Mouse (Mus musculus): ENCODE measurements around the gene Atp1b2. TPM values are rescaled to one million over a fixed set of nuclear protein-coding genes. Genes with fewer than 3 reads are reported as not detected.

Gene Atp1b2
- polyA plus RNA-seq, 1 experiment = 87.4 TPM

DNA sequence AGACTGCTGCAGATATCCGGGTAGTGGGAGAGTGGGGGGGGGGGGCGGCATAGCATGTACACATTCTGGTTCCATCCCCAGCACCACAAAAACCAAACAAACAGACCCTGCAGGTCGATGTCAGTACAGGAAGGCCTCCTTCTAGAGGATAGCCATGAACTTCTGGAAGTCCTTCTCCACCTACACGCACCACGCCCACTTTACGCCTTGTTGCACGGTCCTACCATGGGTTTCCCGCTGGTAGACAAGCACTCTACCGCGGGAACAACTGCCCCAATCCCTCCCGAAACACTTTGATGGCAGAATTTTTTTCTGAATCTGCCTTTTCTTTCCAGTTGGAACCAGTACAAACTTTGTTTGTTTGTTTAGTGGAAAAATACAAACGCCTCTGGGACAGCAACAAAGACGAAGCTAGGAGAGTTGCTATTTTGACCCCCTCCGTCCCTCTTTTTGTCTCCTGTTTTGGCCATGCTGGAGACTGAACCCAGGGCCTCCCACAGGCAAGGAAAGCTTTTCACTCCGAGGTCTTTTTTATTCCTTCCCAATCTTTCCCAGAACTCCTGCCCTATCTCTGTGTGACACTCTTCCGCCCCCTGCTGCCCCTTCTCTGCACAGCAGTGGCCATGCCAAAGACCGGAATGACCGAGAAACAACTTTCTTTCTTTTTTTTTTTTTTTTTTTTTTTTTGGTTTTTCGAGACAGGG is 8.0 kb upstream of the Atp1b2 start:
- TF ChIP-seq GATA1 (IDR thresholded peaks at IDR 0.05; ENCODE audit: low read length) = no peak

- no peak for TF ChIP-seq GATA1 (IDR thresholded peaks at IDR 0.05; ENCODE audit: low read length)
Measured at GRCm38 (mm10) chr11:69610899-69611298, 5.2 kb upstream of the Atp1b2 start.

- peak; percentile 21 for TF ChIP-seq GATA1 (IDR thresholded peaks at IDR 0.05; ENCODE audit: low read length)
Measured at GRCm38 (mm10) chr11:69609416-69609815, 3.7 kb upstream of the Atp1b2 start.

DNA sequence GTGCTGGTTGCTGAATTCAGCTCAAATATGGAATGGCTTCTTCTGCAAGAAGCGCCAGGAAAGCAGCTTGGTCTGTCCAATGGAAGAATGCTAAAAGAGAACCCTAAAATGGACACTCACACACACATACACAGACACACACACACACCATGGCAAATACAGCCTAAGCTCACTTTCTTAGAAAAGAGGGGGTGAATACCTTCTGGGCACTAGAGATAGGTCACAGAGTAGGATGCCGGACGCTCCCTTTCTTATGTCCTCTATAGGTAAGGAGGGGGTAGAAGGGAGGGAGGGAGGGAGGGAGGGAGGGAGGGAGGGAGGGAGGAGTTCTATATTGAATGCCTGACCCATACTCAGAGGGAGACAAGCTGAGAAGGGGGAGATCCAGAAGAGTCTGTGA is 2.8 kb upstream of the Atp1b2 start:
- TF ChIP-seq GATA1 (IDR thresholded peaks at IDR 0.05; ENCODE audit: low read length) = no peak

DNA sequence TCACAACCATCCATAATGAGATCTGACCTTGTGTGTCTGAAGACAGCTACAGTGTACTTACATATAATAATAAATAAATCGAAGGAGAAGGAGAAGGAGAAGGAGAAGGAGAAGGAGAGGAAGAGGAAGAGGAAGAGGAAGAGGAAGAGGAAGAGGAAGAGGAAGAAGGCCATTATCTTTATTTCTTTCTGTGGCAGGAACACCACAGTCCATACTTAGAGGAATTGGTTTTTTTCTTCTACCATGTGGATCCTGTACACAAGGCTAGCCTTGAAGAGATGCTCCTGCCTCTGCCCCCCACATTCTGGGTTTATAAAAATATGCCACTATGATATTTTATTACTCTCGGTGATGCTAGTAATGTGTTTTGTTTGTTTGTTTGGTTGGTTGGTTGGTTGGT is 1.1 kb upstream of the Atp1b2 start:
- no peak for TF ChIP-seq GATA1 (IDR thresholded peaks at IDR 0.05; ENCODE audit: low read length)

- TF ChIP-seq GATA1 (IDR thresholded peaks at IDR 0.05; ENCODE audit: low read length) = no peak
Measured at GRCm38 (mm10) chr11:69606491-69606795, 701 bp upstream of the Atp1b2 start.

- TF ChIP-seq GATA1 (IDR thresholded peaks at IDR 0.05; ENCODE audit: low read length) = no peak
Measured at GRCm38 (mm10) chr11:69604795-69605664, 712 bp downstream of the Atp1b2 start.

DNA sequence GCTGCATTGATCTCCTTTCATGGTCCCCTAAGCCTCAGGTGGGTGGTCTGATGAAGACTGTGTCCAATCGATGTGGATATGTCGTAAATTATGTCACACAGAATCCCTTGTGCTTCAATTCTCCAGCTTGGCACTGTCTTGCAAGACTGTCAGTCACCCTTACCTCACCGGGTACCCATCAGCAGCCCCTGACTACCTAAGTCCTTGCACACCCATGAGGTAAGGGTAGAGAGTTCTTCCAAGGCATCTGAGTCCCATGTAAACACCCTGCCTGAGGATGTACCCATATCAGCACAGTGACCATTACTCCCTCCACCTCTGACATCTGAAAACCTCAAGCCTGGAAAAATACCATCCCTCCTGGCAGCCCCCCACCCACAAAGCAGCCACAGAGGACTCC is 1.4 kb downstream of the Atp1b2 start:
- no peak for TF ChIP-seq GATA1 (IDR thresholded peaks at IDR 0.05; ENCODE audit: low read length)

DNA sequence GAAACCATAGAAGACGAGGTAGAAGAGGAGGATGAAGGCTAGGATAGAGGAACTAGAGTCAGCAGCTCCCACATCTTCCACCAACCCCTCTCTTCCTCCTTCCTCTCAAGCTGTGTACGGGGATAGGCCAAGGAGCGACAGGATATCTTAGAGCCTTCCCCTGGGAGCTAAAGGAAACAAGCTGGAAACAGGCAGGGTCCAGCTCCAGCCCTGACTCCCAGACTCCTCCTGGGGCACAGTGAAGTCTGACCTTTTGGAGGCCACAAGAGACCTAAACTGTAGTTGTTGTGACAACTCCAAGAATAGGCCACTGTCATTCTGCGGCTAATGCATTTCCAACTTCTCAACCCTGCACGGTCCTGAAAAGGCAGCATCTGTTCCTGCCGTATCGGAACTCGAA is 2.2 kb downstream of the Atp1b2 start:
- no peak for TF ChIP-seq GATA1 (IDR thresholded peaks at IDR 0.05; ENCODE audit: low read length)

GRCm38 (mm10) chr11:69601768-69602167 is 4.0 kb downstream of the Atp1b2 start:
- no peak for TF ChIP-seq GATA1 (IDR thresholded peaks at IDR 0.05; ENCODE audit: low read length)

DNA sequence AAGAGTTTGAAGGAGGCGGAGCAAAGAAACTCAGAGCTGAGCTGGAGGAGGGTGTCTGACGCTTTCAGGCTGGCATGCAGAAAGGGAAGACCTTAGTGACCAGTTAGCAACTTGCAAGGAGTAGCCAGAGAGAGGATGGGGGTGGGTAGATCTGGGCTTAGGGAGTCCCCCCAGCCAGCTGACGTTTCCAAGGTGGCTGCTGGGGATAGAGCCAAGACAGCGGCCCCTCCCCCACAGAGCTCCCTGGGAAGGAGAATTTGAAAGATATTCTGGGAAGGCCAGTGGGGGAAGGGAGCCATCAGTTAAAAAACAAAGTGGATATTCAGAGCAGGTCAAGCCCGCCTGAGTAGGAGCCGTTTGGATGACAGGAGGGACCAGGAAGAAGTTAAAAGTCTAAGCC is 5.6 kb downstream of the Atp1b2 start:
- TF ChIP-seq GATA1 (IDR thresholded peaks at IDR 0.05; ENCODE audit: low read length) = no peak

DNA sequence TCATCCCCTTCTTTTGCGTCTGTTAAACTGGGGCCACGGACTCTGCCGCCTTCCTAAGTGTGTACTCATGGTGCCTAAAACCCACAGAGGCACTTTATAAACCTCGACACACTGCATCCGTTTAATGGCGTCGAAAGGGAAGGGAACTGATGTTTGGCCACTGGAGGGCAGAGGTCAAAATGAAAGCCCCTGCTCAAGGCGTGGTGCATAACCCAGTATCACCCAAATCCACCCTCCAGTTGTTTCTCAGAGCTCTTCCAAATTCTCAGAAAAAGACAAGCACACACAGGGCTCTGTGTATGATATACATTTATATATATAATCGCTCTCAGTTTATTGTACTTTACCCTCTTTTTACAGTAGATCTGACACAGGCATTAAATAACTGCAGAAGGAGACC is 6.3 kb downstream of the Atp1b2 start:
- no peak for TF ChIP-seq GATA1 (IDR thresholded peaks at IDR 0.05; ENCODE audit: low read length)

GRCm38 (mm10) chr11:69594853-69595252 is 10.9 kb downstream of the Atp1b2 start:
- TF ChIP-seq GATA1 (IDR thresholded peaks at IDR 0.05; ENCODE audit: low read length) = no peak

GRCm38 (mm10) chr11:69592799-69593198 is 12.9 kb downstream of the Atp1b2 start:
- TF ChIP-seq GATA1 (IDR thresholded peaks at IDR 0.05; ENCODE audit: low read length) = no peak

DNA sequence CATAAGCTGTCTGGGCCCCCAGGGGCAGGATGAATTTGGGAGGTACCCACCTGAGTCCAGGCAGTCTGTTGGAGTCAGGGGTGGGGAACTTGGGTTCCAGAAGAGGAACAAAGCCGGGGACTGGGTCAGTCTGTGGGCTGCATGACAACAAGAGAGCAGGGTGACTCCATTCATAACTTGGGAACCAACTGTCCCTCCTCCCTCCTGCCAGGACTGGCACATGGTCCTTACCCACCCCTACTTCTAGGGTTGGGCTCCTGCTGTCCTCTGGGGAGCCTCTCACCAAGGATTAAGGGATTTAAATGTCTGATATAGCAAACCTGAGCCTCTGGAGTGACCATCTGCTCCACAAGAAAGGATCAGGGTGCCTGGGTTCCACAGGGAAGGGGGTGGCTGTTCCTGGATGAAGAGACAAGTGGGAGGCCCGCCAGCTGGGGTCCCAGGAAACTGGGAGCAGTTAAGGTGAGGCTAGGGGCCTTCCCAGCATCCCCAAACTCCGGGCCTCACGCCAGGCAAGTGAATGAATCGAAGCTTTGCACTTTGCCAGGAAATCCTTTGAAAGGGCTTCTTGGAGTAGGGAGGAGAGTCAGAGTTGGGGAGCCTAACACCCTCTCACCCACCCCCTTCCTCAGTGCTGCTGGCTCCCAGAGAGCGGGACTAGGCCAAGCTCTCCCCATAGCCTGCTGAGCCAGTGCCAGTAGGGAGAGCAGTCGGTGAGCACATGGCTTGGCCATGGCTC is 13.7 kb downstream of the Atp1b2 start:
- no peak for TF ChIP-seq GATA1 (IDR thresholded peaks at IDR 0.05; ENCODE audit: low read length)

DNA sequence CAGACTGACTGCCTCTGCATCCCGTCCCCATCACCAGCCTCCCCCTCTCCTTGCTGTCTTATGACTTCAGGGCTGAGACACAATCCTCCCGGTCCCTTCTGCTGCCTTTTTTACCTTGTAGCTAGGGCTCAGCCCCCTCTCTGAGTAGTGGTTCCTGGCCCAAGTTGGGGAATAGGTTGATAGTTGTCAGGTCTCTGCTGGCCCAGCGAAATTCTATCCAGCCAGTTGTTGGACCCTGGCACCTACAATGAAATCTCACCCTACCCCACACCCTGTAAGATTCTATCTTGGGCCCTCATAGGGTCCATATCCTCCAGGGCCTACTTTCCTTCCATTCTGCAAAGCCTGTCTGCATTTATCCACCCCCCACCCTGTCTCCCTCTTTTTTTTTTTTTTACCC is 14.3 kb downstream of the Atp1b2 start:
- TF ChIP-seq GATA1 (IDR thresholded peaks at IDR 0.05; ENCODE audit: low read length) = no peak
